Mouse (Mus musculus) lung, postnatal 0 days (tissue): ENCODE measurements at regions not wholly inside any gene's neighbourhood (a gene's known extent, or its start where the extent isn't known, plus 50 kb on each side); places are given as distances from the start of the nearest gene placed in this dataset.

Source experiments
- ATAC-seq: fragments of 200-750 bp; cut with Nextera tagmentation; 2 replicates; pipeline ENCODE4 v1.8.0; 2017; ENCODE audit warnings: moderate library complexity
- DNase-seq: peaks from one replicate; pipeline ENCODE4 v3.0.0-alpha.2; 2016; ENCODE audit warnings: low spot score
- H3K27ac ChIP-seq: fragments of 300-500 bp; sonication (generic); 2 replicates; pipeline ENCODE4 v1.5.1; 2014; ENCODE audit warnings: antibody characterized with exemption, mild to moderate bottlenecking, low read length, mixed read lengths
- H3K27me3 ChIP-seq: fragments of 300-500 bp; sonication (generic); replicated peaks from 2 replicates; pipeline ENCODE4 v1.6.1; 2014; ENCODE audit warnings: low read length, mixed read lengths; ENCODE audit not compliant: insufficient read depth
- H3K36me3 ChIP-seq: fragments of 300-500 bp; sonication (generic); 2 replicates; pipeline ENCODE4 v1.6.1; 2014; ENCODE audit warnings: low read length, mixed read lengths; ENCODE audit not compliant: insufficient read depth
- H3K4me1 ChIP-seq: fragments of 300-500 bp; sonication (generic); 2 replicates; pipeline ENCODE4 v1.6.1; 2014; ENCODE audit warnings: antibody characterized with exemption, low read depth, low read length, mixed read lengths; ENCODE audit not compliant: insufficient read depth
- H3K4me2 ChIP-seq: fragments of 300-500 bp; sonication (generic); replicated peaks from 2 replicates; pipeline ENCODE4 v1.6.1; 2014; ENCODE audit warnings: low read depth, mild to moderate bottlenecking, low read length, moderate library complexity, mixed read lengths
- H3K4me3 ChIP-seq: fragments of 300-500 bp; sonication (generic); 2 replicates; pipeline ENCODE4 v1.5.1; 2014; ENCODE audit warnings: low read depth, low read length
- H3K9ac ChIP-seq: fragments of 300-500 bp; sonication (generic); replicated peaks from 2 replicates; pipeline ENCODE4 v1.6.1; 2014; ENCODE audit warnings: low read depth, mild to moderate bottlenecking
- H3K9me3 ChIP-seq: fragments of 300-500 bp; sonication (generic); 2 replicates; pipeline ENCODE4 v1.6.1; 2016; ENCODE audit warnings: low read length, mixed read lengths
- CTCF ChIP-seq: IDR thresholded peaks from 2 replicates; pipeline ENCODE4 v1.5.1; 2016; ENCODE audit warnings: antibody characterized with exemption, mild to moderate bottlenecking
- EP300 ChIP-seq: IDR thresholded peaks from 2 replicates; pipeline ENCODE4 v1.6.1; 2016; ENCODE audit warnings: antibody characterized with exemption, mild to moderate bottlenecking, control low read depth
- WGBS: fragments of 180-500 bp; shearing (Covaris S2); extraction: QIAGEN DNeasy Blood & Tissue Kit; methylation state at CpG from one replicate; pipeline ENCODE4 v1.1.7; 2014; 5-methylcytosine and 5-hydroxymethylcytosine counted together

DNA sequence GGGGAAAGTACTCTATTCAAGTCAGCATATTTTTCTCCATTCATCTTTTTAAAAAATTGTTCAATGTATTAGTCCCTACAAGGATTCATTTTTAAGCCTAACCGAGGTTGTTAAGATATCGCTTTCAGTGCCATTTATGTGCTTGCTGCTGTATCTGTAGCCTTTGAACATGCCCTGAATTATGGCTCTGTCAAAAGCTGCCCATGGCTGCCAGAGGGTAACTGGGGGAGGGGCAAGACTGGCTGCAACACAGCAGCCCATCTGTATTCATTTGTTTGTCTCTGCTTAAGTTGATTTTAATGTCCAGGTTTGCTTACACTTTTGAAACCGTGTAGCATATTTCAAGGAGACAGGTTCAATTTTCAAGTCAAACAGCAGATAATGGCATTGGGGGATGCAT lies 383.3 kb upstream of the Gm5415 start:
- Histone ChIP-seq H3K9ac (no peak overlapping the region), H3K4me2 (no peak overlapping the region), H3K4me1 (no peaks in the 10 kb centered on the region), H3K27me3 (no peaks in the 10 kb centered on the region), H3K4me3 (no peak overlapping the region), H3K36me3 (no peaks in the 10 kb centered on the region), H3K9me3 (no peaks in the 10 kb centered on the region), H3K27ac (no peak overlapping the region)
- 75% methylated on average over 3 of the region's 3 CpGs for WGBS
- DNase-seq (no peak), ATAC-seq (no peak)
- TF ChIP-seq CTCF, result no peak
- no peak for TF ChIP-seq EP300

DNA sequence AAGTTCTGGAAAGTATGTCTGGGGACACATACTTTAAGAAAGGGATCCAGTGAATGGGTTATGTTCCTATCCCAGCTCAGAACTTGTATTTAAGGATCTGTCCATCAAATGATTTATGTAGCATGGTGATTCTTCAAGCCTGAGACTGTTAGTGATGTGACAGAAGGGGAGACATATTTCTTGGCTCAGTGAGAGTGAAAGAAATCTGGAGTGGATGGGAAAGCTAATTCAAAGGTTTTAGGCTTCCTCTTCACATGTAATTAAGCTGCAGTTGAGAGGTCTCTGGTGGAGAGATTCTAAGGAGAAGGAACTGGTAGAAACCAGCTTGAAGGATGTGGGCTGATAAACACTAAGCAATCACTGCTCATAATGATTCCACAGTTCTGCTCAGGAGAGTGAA lies 355.3 kb upstream of the Gm5415 start:
- Histone ChIP-seq H3K9ac (no peak overlapping the region), H3K9me3 (no peaks in the 10 kb centered on the region), H3K4me1 (no peaks in the 10 kb centered on the region), H3K4me3 (no peak overlapping the region), H3K27me3 (no peaks in the 10 kb centered on the region), H3K36me3 (no peaks in the 10 kb centered on the region), H3K27ac (no peak overlapping the region), H3K4me2 (no peak overlapping the region)
- TF ChIP-seq CTCF (no peak), EP300 (no peak)
- ATAC-seq, result no peak
- DNase-seq, result no peak

DNA sequence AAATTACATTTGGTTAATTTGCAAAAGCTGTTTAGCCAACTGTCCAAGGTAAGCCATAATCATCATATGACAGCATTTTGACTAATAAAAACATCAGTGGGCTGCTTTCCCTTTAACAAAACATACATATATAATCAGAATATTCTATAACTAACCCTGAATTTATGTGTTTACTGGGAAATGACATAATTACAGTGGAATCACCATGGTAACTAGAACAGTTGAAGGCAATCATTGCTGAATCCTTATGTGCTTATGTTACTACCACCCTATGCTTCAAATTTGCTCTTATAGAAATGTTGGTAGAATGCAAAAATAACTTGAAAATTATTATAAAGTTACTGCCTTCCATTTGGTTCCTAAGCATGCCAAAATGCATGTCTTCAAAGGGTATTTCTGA lies 340.6 kb upstream of the Gm5415 start:
- ATAC-seq, result no peak

DNA sequence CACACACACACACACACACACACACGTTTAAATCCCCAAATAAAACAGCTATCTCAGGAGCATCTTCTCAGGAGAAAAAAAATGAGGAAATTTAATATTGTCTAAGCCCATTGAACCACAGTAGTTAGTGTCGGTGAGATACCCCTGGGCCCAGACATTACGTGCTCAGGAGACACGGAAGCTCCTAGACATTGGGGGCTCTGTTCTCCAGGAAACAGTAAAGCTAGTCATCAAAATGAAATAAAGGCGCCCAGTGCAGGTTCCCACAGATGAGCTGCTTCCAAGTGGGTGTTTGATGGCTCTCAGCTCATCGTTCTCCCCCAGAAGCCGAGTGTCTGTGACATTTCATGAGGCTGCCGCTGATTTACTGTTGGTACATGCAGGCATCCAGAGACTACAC lies 325.8 kb upstream of the Gm5415 start:
- Histone ChIP-seq H3K27ac (no peak overlapping the region), H3K9me3 (no peaks in the 10 kb centered on the region), H3K4me3 (no peak overlapping the region), H3K4me1 (no peaks in the 10 kb centered on the region), H3K36me3 (no peaks in the 10 kb centered on the region), H3K4me2 (no peak overlapping the region), H3K9ac (no peak overlapping the region), H3K27me3 (no peaks in the 10 kb centered on the region)
- WGBS, result 77% methylated on average over 8 of the region's 8 CpGs
- ATAC-seq (no peak), DNase-seq (no peak)
- TF ChIP-seq CTCF, result no peak
- no peak for TF ChIP-seq EP300

More for the DNA sequence above, 340.6 kb upstream of the Gm5415 start:
- no peak overlapping the region for H3K4me3 ChIP-seq
- no peak for DNase-seq
- no peaks in the 10 kb centered on the region for H3K36me3 ChIP-seq
- no peaks in the 10 kb centered on the region for H3K27me3 ChIP-seq
- H3K4me1 ChIP-seq, result no peaks in the 10 kb centered on the region
- no peak overlapping the region for H3K27ac ChIP-seq
- H3K9ac ChIP-seq, result no peak overlapping the region
- no peak overlapping the region for H3K4me2 ChIP-seq
- TF ChIP-seq CTCF (no peak), EP300 (no peak)
- H3K9me3 ChIP-seq, result no peaks in the 10 kb centered on the region

DNA sequence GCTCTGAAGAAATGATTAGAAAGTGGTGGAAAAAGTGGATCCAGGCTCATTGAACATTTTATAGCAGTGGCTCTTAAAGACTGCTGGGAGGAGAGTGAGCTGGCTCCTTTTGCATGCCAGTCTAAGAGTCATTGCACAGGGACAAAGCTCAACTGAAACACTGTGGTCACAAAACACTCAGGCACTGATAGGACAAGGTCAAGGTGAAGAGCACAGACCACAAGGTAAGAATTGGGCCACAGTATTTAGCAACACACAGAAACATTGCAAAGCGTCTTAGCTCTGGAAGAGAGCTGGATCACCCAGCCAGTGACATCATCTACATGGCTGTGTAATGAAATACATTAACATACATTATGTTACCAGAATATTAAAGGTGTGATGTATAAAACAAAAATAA lies 319.0 kb upstream of the Gm5415 start:
- H3K36me3 ChIP-seq, result no peaks in the 10 kb centered on the region
- H3K9me3 ChIP-seq, result no peaks in the 10 kb centered on the region
- no peak overlapping the region for H3K4me3 ChIP-seq
- DNase-seq (no peak), ATAC-seq (no peak)
- no peak for TF ChIP-seq EP300
- TF ChIP-seq CTCF, result no peak
- no peak overlapping the region for H3K4me2 ChIP-seq
- WGBS, result 57% methylated on average over 1 of the region's 1 CpGs
- no peak overlapping the region for H3K9ac ChIP-seq
- no peak overlapping the region for H3K27ac ChIP-seq
- H3K27me3 ChIP-seq, result no peaks in the 10 kb centered on the region
- no peaks in the 10 kb centered on the region for H3K4me1 ChIP-seq

DNA sequence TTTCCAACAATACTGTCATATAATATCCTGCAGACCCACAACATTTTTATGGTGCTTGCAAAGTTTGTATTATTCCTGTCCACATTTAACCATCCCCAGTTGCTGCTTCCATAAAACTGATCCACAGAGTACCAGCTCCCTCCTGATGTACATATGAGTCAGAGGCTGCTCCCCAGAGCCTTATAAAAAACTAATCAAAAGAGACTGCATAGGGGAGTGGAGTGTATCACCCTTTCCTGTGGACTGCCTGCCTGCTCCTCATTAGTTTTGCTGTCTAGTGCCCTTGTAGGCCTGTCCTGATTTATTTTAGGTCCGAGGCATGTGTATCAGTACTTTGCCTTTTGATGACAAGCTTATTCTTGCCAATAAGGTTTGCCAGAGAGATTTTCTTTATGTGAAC lies 310.9 kb upstream of the Gm5415 start:
- Histone ChIP-seq H3K27me3 (no peaks in the 10 kb centered on the region), H3K9ac (no peak overlapping the region), H3K4me1 (no peaks in the 10 kb centered on the region), H3K36me3 (no peaks in the 10 kb centered on the region), H3K4me2 (no peak overlapping the region), H3K4me3 (no peak overlapping the region), H3K9me3 (no peaks in the 10 kb centered on the region), H3K27ac (no peak overlapping the region)
- TF ChIP-seq CTCF (no peak), EP300 (no peak)
- ATAC-seq, result no peak
- DNase-seq, result no peak
- 73% methylated on average over 1 of the region's 1 CpGs for WGBS
